Mouse (Mus musculus) liver, embryonic 11.5 days (tissue): ENCODE measurements around the gene Akap8l. TPM values are rescaled to one million over a fixed set of nuclear protein-coding genes. Genes with fewer than 3 reads are reported as not detected.

Experiments
- ATAC-seq: fragments of 200-750 bp; cut with Nextera tagmentation; replicated peaks from 2 replicates; pipeline ENCODE4 v1.8.0; 2017; ENCODE audit warnings: moderate number of reproducible peaks, mild to moderate bottlenecking, moderate TSS enrichment, moderate library complexity; ENCODE audit not compliant: low FRiP score
- DNase-seq: peaks from one replicate; pipeline ENCODE4 v3.0.0-alpha.2; 2017; ENCODE audit warnings: low spot score
- H3K27ac ChIP-seq: fragments of 300-500 bp; sonication (generic); 2 replicates; pipeline ENCODE4 v1.5.1; 2014; ENCODE audit warnings: mild to moderate bottlenecking, low read depth, low read length, control low read depth
- H3K27me3 ChIP-seq: fragments of 300-500 bp; sonication (generic); replicated peaks from 2 replicates; pipeline ENCODE4 v1.6.1; 2014; ENCODE audit warnings: low read length, mixed read lengths; ENCODE audit not compliant: control insufficient read depth, insufficient read depth
- H3K36me3 ChIP-seq: fragments of 300-500 bp; sonication (generic); 2 replicates; pipeline ENCODE4 v1.6.1; 2014; ENCODE audit warnings: mild to moderate bottlenecking, low read length, moderate library complexity, mixed read lengths; ENCODE audit not compliant: control insufficient read depth, insufficient read depth
- H3K4me1 ChIP-seq: fragments of 300-500 bp; sonication (generic); replicated peaks from 2 replicates; pipeline ENCODE4 v1.6.1; 2014; ENCODE audit warnings: low read length, mixed read lengths; ENCODE audit not compliant: control insufficient read depth, insufficient read depth
- H3K4me2 ChIP-seq: fragments of 300-500 bp; sonication (generic); 2 replicates; pipeline ENCODE4 v1.6.1; 2014; ENCODE audit warnings: mild to moderate bottlenecking, control low read depth, moderate library complexity
- H3K4me3 ChIP-seq: fragments of 300-500 bp; sonication (generic); 2 replicates; pipeline ENCODE4 v1.5.1; 2014; ENCODE audit warnings: low read depth, low read length, control low read depth
- H3K9ac ChIP-seq: fragments of 300-500 bp; sonication (generic); 2 replicates; pipeline ENCODE4 v1.6.1; 2014; ENCODE audit warnings: low read depth, low read length, control low read depth
- H3K9me3 ChIP-seq: fragments of 300-500 bp; sonication (generic); 2 replicates; pipeline ENCODE4 v1.6.1; 2016; ENCODE audit warnings: low read length, inconsistent platforms, mixed read lengths; ENCODE audit not compliant: control insufficient read depth
- WGBS: fragments of 180-500 bp; shearing (Covaris S2); extraction: QIAGEN DNeasy Blood & Tissue Kit; methylation state at CpG from one replicate; pipeline ENCODE4 v1.1.7; 2014; 5-methylcytosine and 5-hydroxymethylcytosine counted together
- polyA plus RNA-seq: library from polyadenylated mRNA; unstranded; fragments of >200 nt; fragmentation: Nextera tagmentation; extraction: Ambion mirVana; gene quantifications from 2 replicates; pipeline ENCODE4 v1.2.1, GENCODE M21; 2014

Akap8l gene
- polyA plus RNA-seq, 1 experiment from 2014 or later = 74.3 TPM

DNA sequence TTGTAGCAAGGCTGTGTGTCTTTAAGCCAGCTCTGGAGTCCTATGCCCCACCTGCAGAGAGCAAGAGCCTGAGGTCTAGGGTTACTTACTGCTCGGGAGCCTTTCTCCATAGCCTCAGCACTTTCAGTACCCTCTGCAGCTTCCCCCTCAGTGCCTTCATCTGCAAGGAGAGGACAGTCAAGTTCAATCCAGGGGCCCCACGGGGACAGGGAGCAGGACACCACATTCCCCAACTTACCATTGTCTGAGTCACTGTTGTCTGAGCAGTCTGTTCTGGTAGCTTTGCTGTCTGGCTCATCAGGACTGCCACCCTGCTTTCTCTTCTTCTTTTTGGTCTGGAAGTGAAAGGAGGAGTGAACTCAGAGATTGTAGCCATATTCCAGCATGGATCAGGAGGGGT is 14.5 kb downstream of the Akap8l start:
- Histone ChIP-seq H3K4me2 (no peak overlapping the region), H3K27ac (no peak overlapping the region), H3K4me3 (no peak overlapping the region), H3K4me1 (0 out of 2 replicates have a peak, but pooled peaks cover 4% of the 10 kb centered on the region), H3K9ac (no peak overlapping the region), H3K9me3 (no peaks in the 10 kb centered on the region), H3K27me3 (no peaks in the 10 kb centered on the region), H3K36me3 (peaks cover 63% of the 10 kb centered on the region)
- WGBS = 81% methylated on average over 2 of the region's 2 CpGs
- no peak for DNase-seq
- no peak for ATAC-seq

DNA sequence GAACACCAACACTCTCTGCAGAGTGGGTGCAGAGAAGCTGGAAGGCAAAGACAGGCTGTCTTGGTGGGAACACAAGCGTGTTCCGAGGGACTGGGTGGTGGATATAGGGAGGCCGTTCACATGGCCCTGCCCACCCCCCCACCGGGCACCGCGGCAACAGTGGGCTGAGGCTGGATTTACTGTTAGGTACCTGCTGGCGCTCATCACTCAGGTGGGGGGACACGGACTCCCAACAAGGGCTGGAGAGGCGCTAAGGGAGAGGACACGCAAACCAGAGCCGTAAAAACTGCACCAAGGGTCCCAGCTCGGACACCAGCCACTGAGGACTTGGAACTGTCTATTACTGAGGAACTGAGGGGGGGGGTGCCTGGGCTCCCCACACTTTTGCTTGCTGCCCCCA is 15.5 kb downstream of the Akap8l start:
- ATAC-seq = no peak
- Histone ChIP-seq H3K36me3 (peaks cover 66% of the 10 kb centered on the region), H3K27ac (no peak overlapping the region)

DNA sequence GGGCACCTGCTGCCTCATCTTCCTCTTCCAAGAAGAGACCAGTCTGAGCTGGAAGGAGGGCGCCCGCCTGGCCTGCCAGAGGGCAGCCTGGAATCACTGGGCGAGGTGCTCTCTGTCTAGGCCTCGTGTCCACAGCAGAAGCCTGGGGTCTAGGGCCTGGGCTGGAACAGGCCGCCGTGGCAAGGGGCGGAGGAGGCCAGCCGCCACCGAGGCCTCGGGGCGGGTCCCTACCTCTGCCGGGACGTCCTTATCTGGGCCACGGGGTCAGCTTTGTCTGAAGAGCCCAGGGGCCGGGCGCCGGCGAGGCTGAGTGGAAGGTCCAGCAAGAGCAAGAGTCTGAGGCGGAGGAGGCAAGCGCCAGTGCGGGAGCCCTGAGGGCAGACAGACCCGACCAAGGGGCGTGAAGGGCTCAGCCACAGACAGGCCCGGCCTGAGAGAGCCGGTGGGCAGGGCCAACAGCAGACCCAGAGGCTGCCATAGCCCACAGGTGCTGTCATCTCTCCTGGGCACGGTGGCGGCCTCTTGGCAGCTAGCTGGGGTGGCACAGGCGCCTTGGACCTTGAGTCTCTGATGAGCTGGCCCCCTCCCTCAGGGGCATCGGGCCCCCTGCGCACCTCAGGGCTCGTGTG is 16.6 kb downstream of the Akap8l start:
- Histone ChIP-seq H3K9ac (no peak overlapping the region), H3K4me3 (no peak overlapping the region), H3K4me1 (0 out of 2 replicates have a peak, but pooled peaks cover 4% of the 10 kb centered on the region), H3K36me3 (peaks cover 73% of the 10 kb centered on the region), H3K9me3 (no peaks in the 10 kb centered on the region), H3K27me3 (no peaks in the 10 kb centered on the region), H3K27ac (no peak overlapping the region), H3K4me2 (no peak overlapping the region)
- ATAC-seq = peak; percentile 47
- no peak for DNase-seq
- WGBS = 76% methylated on average over 31 of the region's 31 CpGs

More for the DNA sequence above, 15.5 kb downstream of the Akap8l start:
- Histone ChIP-seq H3K4me2 (no peak overlapping the region), H3K4me1 (0 out of 2 replicates have a peak, but pooled peaks cover 4% of the 10 kb centered on the region), H3K27me3 (no peaks in the 10 kb centered on the region), H3K9ac (no peak overlapping the region), H3K9me3 (no peaks in the 10 kb centered on the region), H3K4me3 (no peak overlapping the region)
- 92% methylated on average over 12 of the region's 12 CpGs for WGBS
- no peak for DNase-seq

DNA sequence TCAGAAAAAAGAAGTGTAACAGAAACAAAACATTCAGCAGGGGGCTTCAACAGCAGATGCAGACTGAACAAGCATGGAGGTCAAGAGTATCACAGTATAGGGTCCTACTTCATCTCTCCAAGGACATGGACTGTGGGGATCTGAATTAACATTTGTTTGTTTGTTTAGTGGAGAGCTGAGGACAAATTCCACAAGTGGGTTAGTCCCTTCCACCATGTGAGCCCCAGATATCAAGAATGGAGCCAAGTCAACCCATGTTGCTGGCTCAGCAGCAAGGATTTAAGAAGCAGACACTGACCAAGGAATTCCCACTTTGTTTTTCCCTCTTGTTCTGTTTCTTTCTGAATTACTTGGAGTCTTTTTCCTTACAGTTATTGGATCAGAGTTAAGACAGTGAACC is 22.9 kb downstream of the Akap8l start:
- no peak overlapping the region for H3K9ac ChIP-seq
- ATAC-seq (no peak), DNase-seq (no peak)
- H3K4me3 ChIP-seq = no peak overlapping the region
- no peaks in the 10 kb centered on the region for H3K27me3 ChIP-seq
- H3K27ac ChIP-seq = no peak overlapping the region
- H3K36me3 ChIP-seq = peaks cover 33% of the 10 kb centered on the region
- no peak overlapping the region for H3K4me2 ChIP-seq
- peaks cover 5% of the 10 kb centered on the region; the same call in 1 of the 2 replicates for H3K4me1 ChIP-seq
- H3K9me3 ChIP-seq = no peaks in the 10 kb centered on the region

DNA sequence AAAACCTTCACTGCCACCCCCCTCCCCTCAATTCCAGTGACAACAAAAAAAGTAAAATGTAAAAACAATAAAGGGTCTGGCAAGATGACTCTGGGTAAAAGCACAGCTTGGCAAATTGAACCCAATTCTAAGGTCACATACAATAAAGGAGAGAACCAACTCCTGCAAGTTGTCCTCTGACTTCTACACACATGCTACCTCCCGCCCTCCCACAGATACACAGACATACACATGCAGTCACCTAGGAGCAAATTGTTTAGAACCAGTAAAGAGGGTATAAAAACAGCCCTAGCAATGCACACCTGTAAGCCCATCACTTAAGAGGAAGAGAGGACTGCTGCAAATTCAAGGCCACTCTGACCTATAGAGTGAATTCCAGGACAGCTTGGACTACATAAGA is 27.6 kb downstream of the Akap8l start:
- Histone ChIP-seq H3K27ac (no peak overlapping the region), H3K4me3 (no peak overlapping the region)

DNA sequence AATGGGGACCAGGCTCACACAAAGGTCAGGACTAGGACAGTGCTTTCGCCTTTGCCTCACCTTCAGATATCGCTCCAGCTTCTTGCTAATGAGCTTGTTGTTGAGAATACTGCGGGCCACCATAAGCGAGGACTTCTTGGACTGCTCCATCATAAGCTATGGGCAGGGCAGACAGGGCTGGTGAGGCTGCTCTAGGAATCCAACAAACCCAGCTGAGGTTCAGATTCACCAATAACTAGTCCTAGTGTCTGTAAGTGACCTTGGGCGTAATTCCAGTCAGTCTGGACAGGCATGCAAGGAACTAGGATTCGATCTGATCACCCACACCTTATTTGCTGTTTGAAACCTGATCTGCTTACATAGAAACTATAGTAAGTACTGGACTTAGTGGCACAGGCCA is 28.6 kb downstream of the Akap8l start:
- H3K4me2 ChIP-seq = peak overlapping the region; percentile 98
- no peaks in the 10 kb centered on the region for H3K9me3 ChIP-seq
- no peaks in the 10 kb centered on the region for H3K27me3 ChIP-seq
- no peak for DNase-seq
- peaks cover 21% of the 10 kb centered on the region for H3K36me3 ChIP-seq
- peak overlapping the region; percentile 97 for H3K27ac ChIP-seq
- H3K4me3 ChIP-seq = peak overlapping the region; percentile 96
- WGBS = 26% methylated on average over 6 of the region's 6 CpGs
- H3K4me1 ChIP-seq = peaks cover 25% of the 10 kb centered on the region
- ATAC-seq = no peak; the same call in none of the 2 replicates
- peak overlapping the region; percentile 79 for H3K9ac ChIP-seq

More for the DNA sequence above, 27.6 kb downstream of the Akap8l start:
- Histone ChIP-seq H3K27me3 (no peaks in the 10 kb centered on the region), H3K9me3 (no peaks in the 10 kb centered on the region), H3K4me1 (peaks cover 25% of the 10 kb centered on the region), H3K4me2 (peak overlapping the region; percentile 98), H3K9ac (no peak overlapping the region), H3K36me3 (peaks cover 13% of the 10 kb centered on the region)
- WGBS = 76% methylated on average over 1 of the region's 1 CpGs
- no peak for ATAC-seq
- no peak for DNase-seq

DNA sequence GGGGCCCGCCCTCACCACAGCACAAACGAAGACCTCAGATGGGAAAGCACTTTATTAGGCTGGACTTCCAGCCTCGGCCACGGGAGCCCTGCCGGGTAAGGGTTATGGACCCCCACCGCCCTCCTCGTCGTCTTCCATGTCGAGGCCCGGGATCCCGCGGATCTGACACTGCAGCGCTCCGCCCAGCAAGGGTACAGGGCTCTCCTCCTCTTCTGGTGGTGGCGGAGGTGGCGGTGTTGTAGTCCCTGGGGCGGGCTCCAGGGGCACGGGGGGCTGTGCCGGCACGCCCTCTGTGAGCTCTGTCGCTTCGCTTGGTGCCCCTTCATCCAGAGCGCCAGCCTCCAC is 29.0 kb downstream of the Akap8l start:
- no peaks in the 10 kb centered on the region for H3K9me3 ChIP-seq
- ATAC-seq (peak; percentile 81), DNase-seq (no peak)
- no peaks in the 10 kb centered on the region for H3K27me3 ChIP-seq
- H3K4me1 ChIP-seq = peaks cover 25% of the 10 kb centered on the region
- H3K27ac ChIP-seq = peak overlapping the region; percentile 97
- 1% methylated on average over 21 of the region's 23 CpGs for WGBS
- peak overlapping the region; percentile 96 for H3K4me3 ChIP-seq
- peak overlapping the region; percentile 98 for H3K4me2 ChIP-seq
- peak overlapping the region; percentile 79 for H3K9ac ChIP-seq
- peaks cover 25% of the 10 kb centered on the region for H3K36me3 ChIP-seq

DNA sequence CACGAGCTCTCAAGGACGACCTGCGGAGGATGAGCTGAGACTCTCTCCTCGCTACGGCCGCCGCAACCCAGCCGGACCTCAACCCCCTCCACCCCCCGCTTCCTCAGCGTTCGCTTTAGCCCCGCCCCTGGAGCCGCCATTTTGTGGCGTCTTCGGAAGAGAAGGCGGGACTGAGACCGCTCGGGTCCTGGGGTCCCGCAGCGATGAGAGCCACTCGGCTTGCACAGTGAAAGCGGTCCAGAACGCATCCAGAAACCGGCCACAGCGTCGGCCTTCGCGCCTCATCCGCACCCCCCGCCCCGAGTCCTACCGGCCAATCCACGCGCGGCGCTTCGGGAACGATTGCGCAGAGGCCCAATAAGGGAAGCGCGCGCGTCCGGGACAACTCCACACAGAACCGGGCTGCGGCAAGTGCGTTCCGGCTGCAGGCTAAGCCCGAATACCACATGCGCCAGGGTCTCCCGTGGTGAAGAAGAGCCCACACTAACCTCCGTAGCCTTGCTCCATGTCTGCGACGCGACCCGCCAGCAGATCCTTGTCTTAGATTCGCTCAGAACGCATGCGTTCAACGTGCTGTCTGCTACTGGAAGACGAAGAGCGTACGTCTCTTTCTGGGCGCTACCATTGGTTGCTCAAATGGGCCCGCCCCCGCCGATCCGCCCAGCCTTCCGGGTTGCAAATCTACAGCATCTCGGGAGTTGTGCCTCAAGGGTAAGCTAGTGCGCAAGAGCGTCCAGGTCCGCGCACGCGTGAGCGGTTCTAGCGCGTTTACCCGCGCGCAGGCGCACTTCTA is 29.6 kb downstream of the Akap8l start, which contains the start of gene Akap8:
Gene Akap8, minus strand, starts transcription at position 642 of the 793 bp plus-strand sequence.
- peak within 1 kb of the TSS; percentile 97 for H3K27ac ChIP-seq
- peak; percentile 96 for DNase-seq
- H3K36me3 ChIP-seq = peaks cover 27% of the 10 kb centered on the region
- WGBS = under 1% methylated on average over 83 of the region's 83 CpGs
- H3K4me3 ChIP-seq = peak within 1 kb of the TSS; percentile 96
- peak; percentile 97 for ATAC-seq
- peak within 1 kb of the TSS; percentile 92 for H3K9ac ChIP-seq
- H3K4me1 ChIP-seq = peaks cover 25% of the 10 kb centered on the region
- peak within 1 kb of the TSS; percentile 98 for H3K4me2 ChIP-seq
- no peaks in the 10 kb centered on the region for H3K9me3 ChIP-seq
- H3K27me3 ChIP-seq = no peaks in the 10 kb centered on the region
